Mouse (Mus musculus) retina, postnatal 1 day (tissue): Measurements from ENCODE around the gene 9230112D13Rik.

Experiments
- DNase-seq: peaks from one replicate; pipeline ENCODE4 v3.0.0-alpha.2; 2012

9230112D13Rik gene

DNA sequence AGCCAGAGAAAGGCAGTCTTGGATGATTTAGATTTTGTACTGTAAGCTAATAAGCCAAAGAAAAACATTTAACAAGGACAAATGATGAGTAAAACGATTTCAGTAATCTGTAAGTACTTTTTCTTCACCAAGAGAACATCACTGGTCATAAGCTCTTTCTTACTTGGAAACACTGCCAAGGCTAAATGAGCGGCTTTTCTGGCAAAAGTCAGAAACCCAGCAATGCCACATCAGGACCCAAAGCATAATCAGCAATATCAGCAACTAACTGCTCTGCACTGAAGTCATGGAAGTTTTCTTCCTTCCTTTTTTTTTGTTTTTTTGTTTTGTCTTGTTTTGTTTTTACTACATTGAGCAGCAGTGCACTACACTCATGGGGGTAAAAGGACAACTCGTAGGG lies 25.3 kb downstream of the 9230112D13Rik start:
- no peak for DNase-seq

DNA sequence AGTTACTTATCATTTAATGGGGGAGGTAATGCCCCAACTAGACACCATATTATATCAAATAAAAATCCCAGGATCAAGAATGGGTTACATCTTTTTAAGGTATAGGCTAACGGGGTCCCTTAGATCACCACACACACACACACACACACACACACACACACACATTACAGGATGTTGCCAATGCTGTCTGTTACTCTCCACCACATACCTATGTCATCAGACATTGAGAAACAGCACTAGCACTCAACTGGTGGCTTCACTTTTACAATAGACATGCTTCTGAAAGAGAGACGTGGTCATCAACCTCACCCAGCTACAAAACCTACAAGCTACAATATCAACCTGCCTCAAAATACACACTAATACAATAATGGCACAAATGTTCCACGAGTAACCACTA lies 28.9 kb downstream of the 9230112D13Rik start:
- DNase-seq, result no peak

- DNase-seq, result no peak
Observed at GRCm38 (mm10) chr14:34492688-34493087, 29.9 kb downstream of the 9230112D13Rik start.

DNA sequence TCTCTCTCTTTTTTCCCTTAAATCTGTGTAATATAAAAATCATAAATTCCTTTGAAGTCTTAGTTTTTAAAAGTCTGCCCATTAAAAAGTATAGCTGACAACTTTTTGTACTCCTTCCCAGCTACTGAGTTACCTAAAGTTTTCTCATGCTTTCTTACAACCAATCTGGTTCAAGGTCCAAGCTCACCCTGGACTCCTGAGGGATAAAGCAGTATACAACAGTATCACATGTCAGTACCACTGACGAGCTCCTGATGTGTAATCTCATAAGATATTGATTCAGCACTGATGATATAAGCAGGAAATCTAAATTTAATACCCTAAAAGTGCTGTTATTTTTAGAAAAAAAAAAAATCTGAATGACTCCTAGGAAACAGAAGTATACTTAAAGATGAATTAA lies 31.6 kb downstream of the 9230112D13Rik start:
- no peak for DNase-seq

GRCm38 (mm10) chr14:34489928-34490327 lies 32.7 kb downstream of the 9230112D13Rik start:
- DNase-seq, result no peak

DNA sequence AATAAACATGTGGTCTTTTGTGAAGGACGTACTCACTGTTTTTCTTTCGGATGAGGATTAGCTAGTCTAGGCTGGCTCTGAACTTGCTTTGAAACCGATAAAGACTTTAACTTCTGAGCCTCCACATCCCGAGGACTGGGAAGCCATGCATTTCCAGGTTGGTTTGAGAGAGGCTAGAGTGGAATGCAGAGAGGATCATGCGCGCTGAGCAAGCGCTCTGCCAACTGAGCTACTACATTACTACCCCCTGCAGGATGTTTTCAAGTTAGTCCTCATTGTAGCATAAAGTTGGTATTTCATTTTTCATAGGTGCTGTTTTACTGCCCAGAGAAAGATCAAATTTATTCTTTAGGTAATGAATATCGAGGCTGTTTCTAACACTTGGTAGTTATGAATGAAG lies 36.4 kb downstream of the 9230112D13Rik start:
- DNase-seq, result no peak

DNA sequence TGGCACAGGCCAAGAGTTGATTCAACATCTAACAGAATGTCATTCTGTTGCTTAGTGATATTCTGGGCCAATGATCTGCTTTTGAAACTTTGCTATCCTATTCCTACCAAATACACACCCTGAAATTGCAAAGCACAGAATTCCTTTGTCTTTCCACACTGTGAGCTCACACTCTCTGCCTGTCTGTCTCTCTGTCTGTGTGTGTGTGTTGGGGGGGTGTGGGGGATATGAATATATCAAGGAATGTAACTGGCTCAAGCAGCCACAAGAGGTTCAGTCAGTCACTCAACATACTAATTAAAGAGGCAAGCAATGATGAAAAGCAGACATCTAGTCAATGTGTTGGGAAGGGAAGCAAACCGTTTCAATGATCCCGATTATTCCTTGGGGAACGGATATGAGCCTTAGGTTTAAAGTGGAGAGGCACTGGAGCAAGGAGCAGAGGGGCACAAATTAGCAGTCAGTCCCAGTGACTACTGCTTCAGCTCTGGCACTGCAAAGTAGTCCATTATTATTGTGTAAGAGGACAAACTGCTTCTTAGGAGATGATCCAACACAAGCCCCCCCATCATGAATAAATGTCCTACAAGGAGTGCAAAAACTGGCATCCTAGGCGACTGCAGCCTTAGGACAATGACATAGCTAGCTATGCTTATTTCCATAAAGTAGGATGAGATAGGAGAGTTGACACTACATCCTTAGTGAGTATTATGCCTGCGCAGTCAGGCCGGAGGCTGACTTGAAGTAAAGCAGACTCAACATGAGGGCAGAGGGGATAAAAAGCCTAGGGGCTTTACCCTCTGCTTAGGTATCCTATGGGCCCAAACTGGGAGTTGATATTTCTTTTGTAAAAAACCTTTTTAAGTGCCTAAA lies 38.9 kb downstream of the 9230112D13Rik start:
- DNase-seq, result no peak

GRCm38 (mm10) chr14:34471591-34471990 lies 51.0 kb downstream of the 9230112D13Rik start:
- DNase-seq, result no peak

DNA sequence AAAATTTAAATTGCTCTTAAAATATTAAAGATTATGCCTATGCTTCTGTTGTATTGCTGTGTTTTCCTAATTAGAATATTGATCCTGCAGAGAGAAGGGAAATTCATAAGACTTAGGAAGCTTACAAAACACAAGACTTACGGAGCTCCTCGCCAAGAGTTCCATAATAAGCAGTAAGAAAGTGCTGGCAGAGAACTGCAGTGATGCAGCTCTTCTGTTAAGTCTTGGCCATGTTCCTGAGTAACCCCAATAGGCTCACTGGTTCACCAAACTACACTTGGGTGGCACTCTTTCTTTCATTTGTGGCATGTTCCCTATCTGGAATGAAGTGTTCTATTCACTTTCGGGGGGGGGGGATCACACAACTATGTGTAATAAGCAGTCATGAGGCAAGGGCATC lies 56.3 kb downstream of the 9230112D13Rik start:
- no peak for DNase-seq
